Mouse (Mus musculus): ENCODE data around the gene Kctd4. TPM values are rescaled to one million over a fixed set of nuclear protein-coding genes. Genes with fewer than 3 reads are reported as not detected.
"Not testable (repeated sequence)": the region's sequence is repeated elsewhere in the genome, so short reads cannot be mapped to it uniquely, and the experiment has no call there.

Gene Kctd4
- not detected in 2 replicates for total RNA-seq (2015)
- not detected in 2 replicates for total RNA-seq (2017)

DNA sequence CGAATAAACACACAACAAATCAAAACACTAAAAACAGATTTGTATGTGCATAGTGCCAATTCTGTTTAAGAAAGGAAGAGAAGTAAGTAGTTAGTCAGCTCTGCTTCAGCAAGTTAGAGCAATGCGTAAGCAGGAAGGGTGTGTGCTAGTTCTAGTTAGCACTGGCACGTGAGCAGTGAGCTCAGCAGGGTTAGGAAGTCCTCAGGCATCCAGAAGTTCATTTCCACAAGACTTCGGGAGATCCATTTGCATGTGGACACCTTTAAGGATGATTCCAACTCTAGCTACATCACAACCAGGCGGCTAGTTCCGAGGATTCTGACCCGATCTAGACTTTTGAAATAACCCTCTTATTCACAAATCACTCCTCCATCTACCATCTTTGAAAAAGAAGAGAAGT, at the start of gene Kctd4:
Gene Kctd4 (plus strand): TSS at position 244 of the 400 bp plus-strand sequence.
- no peak for ATAC-seq (ENCODE audit: poor library complexity, severe bottlenecking)

DNA sequence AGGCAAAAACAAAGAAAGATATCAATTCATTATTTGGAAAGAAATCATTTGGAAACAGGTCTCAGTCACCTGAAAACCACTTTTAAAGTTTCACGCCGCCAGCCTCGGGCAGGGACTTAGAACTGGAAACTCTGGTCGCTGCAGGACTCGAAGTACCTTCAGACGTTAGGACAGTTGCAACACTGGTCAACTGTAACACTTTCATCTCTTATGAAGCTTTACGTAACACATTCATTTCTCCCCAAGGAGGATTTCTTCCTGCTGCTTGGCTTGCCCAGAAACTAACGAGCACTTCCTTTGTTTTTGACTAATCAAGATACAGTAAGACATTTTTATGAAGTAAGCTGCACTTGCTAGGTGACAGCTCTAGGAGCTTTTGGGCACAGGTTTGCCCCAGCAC, 47.9 kb upstream of the Kctd4 start:
- peak; percentile 66 for ATAC-seq (ENCODE audit: poor library complexity, severe bottlenecking)

DNA sequence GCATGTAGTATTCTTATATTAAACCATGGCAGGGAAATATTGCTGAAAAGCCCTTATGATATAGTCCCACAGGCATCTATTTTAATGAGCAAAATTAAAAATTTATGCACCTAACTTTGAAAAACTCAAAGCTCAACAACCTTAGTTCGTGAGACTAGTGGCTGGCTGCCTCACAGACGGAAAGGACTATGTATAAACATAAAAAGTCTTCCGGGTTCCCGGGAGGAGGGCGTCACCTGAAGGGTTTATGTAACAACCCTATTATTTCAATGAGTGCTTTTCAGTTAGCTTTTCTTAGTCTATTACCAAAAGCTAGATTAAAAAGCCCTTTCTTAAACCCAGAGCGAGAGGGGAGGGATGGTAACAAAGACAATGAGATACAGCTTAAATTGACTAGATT, 42.8 kb upstream of the Kctd4 start:
- no peak for ATAC-seq (ENCODE audit: poor library complexity, severe bottlenecking)

DNA sequence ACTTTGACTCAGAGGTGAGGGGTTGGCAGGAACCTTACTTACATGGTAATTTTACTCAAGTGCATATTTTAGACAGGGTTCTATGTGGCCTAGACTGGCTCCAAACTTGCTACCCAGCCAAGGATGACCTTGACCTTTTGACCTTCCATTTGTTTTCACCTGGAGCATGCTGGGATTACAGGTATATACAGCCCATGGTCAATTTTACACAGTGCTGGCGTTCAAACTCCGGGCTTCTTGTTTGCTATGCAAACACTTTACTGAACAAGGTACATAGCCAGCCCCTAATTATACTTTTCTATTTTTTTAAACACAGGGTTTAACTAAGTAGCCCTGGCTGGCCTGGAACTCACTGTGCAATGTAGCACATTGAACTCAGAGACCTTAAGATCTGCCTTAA, 42.1 kb upstream of the Kctd4 start:
- no peak for ATAC-seq (ENCODE audit: poor library complexity, severe bottlenecking)

DNA sequence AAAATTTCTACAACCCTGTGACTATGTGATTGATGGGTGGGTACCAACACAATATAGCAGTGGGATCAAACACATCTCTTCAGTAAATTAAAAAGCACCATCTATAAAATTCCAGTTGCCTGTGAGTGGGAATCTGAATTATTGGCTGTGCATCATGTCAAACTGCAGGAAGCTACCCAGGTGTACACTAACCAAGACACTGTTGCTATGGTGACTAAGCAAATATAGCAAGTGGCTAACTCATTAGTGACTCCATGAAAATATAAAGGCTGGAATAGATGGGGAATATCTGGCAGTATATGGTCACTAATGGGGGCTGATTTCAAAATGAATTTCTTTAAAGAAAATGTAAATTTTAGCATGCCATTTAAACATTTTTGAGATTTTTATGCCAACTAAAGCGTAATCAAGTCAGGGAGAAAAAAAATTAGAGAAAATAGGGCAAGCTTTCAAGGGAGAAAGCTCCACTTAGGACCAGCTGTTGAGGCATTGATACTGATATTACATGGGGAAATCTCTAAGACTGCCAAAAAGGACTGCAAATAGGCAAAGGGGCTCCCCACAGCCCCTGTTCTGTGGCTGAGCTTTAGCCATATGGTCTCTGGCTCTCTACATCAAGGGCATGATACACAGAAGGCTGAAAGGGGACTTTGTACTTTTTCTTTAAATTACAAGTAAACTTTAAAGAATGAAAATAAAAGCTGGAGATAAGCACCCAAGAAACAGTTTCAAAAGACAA, 31.3 kb upstream of the Kctd4 start:
- no peak for ATAC-seq (ENCODE audit: poor library complexity, severe bottlenecking)

DNA sequence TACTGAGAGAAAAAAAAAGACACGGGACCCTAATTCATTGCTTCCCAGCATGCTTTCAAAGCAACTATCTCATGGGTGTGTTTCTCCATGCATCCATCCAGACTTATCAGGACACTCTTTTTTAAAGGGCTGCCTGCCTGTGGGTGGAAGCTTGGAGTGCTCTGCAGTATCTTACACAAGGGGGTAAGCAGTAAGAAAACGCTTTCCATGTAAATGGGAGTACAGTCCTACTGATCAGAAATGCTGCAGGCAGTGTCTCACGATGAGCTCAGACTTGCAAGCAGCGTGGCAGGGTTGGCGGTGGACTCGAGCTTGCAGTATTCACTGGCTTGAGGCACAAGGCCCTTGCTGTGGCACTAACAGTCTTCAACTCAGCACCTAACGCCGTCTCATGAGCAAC, 25.1 kb upstream of the Kctd4 start:
- not testable (repeated sequence) for ATAC-seq (ENCODE audit: poor library complexity, severe bottlenecking)

DNA sequence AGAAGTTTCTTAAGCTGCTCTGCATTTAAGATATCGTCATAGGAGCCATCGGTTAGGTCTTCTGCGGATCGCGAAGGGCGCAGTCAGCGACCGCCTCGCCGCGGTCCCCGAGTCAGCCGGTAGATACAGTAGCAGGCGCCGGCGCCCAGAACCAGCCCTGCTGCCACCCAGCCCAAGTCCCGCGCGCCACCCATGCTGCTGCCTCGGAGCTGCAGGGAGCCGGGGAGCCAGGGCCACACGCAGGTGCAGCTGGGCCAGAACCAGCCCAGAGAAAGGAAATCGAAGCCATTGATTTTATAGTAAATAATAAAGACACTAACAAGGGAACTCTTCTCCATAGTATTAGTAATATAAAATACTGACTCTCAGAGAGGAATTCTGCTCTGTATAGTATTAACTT, 23.5 kb upstream of the Kctd4 start:
- no peak for ATAC-seq (ENCODE audit: poor library complexity, severe bottlenecking)

DNA sequence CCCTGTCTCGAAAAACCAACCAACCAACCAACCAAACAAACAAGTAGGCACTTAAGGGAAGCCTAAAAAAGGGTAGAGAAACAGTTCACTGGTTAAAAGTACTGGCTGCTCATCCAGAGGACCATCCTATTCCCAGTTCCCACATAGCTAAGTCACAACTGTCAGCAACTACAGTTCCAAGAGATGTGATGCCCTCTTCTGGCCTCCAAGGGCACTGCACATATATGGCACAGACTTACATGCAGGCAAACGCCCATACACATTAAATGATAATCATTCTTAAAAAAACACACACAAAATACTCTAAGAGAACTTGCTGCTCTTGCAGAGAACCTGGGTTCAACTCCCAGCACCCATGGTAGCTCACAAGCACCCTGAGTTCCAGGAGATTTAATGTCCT, 20.4 kb upstream of the Kctd4 start:
- peak; percentile 68 for ATAC-seq (ENCODE audit: poor library complexity, severe bottlenecking)

DNA sequence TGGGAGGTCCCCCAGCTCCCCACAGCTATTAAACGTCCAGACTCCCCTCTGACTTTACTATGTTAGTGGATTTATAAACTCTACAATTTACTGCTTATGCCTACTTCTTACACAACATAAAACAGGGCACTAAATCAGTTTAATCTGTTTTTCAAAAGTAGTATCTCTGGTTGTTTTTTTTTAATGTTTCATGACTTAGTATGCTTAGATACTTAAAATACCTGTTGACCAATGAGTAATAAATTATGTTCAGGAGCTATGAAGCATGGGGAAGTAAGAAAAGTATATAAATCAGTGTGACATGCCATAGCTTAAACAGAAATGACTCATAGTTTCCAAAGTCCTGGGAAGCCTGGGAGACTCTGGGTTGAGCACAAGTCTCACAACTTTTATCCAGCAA, 17.1 kb upstream of the Kctd4 start:
- no peak for ATAC-seq (ENCODE audit: poor library complexity, severe bottlenecking)

DNA sequence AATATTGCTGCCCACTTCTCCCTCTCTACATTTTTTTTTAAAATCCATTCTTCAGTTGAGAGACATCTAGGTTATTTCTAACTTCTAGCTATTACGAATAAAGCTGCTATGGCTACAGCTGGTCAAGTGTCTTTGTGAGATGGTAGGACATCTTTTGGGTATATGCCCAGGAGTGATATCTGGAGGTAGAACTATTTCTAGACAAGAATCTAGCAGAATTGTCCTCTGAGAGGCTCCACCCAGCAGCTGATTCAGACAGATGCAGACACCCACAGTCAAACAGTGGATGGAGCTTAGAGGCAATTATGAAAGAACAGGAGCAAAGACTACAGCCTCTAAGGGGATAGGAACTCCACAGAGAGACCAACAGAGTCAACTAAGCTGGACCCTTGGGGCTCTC, 13.3 kb upstream of the Kctd4 start:
- no peak for ATAC-seq (ENCODE audit: poor library complexity, severe bottlenecking)

DNA sequence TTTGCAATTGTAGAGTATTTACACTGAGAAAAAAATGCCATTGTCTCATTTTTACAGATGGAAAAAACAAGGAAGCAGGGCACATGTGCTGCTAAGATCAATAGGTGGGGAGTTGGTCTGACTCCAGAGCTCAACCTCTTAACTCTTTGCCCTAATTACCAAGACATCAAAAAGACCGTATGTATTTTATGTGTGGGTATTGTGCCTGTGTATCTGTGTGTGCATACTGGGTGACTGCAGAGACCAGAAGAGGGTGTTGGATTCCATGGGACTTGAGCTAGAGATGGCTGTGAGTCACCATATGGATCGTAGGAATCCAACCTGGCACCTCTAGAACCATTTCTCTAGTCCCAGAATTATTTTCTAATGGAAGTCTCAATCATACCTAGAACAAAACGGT, 12.4 kb upstream of the Kctd4 start:
- no peak for ATAC-seq (ENCODE audit: poor library complexity, severe bottlenecking)

DNA sequence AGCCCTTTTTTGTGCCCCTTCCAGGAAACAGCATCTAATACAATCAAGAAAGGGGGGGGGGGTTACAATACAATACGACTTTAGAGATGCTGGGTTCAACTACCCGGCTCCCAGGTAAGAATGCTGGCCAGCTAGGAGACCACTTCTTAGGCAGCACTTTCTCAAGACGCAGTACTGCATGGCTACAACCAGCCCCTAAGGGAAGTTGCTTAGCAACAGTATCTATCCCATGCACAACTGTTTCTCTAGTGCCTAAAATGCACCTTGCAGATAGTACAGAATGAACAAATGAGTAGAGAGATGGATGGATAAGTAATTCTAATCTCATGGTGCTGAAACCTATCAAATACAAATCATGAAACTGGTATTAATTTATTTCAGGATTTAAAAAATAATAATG, 7.1 kb upstream of the Kctd4 start:
- no peak for ATAC-seq (ENCODE audit: poor library complexity, severe bottlenecking)

DNA sequence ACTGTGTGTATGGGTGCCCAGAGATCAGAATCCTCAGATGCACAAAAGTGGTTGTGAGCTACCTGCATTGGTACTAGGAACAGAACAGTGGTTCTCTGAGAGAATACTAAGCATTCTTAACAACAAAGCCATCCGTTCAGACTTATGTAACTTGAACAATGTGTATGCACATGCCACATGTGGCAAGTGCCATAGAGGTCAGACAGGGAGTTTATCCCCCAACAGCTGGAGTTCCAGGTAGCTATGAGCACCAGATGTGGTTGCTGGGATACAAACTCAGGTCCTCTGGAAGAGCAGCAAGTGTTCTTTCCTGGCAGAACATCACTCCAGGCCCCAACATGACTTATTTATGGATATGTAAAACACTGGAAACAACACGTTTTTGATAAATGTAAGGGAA, 1.8 kb upstream of the Kctd4 start:
- ATAC-seq (ENCODE audit: poor library complexity, severe bottlenecking) = no peak

DNA sequence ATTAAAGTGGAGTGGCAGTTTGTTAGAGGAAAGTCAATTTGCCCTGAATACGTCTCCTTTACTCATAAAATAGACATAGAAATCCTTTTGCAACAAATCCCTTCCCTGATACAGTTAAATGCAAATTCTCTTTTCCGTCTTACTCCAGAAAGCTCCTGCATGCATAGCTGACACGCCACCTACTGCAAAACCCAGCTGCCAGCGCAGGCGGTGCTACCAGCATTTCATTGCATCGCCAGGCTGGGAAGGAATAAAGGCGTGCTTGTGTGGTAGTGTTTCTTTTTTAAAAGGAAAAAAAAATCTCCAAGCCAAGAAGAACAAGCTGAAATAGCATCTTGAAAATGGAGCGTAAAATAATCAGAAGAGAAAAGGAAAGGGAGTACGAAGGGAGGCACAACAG, 7.4 kb downstream of the Kctd4 start:
- no peak for ATAC-seq (ENCODE audit: poor library complexity, severe bottlenecking)

DNA sequence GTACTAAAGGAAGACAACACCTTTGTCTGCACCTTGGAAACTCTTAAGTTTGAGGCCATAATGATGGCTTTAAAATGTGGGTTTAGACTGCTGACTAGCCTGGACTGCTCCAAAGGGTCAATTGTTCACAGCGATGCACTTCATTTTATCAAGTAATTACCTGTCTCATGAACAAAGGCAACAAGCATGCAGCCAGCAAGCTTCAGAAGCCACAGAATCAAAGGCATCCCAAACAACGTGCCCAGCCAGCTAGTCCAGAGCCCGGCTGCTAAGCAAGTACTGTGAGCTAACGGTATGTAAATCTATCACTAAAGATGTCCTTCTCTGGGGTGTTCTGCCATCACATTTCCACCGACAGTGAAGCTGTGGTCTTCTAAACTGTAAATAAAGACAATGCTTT, 8.4 kb downstream of the Kctd4 start:
- no peak for ATAC-seq (ENCODE audit: poor library complexity, severe bottlenecking)

DNA sequence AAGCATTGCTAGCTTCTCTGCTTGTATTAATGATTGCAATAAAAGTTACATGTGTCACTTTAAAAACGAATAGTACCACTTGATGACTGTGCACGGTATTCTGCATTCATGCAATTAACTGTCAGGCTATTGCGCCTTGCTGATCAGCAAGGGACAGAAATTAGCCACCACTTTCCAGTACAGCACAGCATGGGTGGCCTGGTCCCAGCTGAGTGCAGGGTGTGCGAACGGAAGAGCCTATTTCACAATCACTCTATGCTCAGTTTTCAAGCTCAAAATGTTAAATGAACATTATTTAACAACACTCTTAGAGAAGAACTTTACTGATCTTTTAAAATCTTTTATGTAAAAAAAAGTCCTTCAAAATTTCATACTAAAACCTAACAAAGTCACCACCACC, 9.2 kb downstream of the Kctd4 start:
- ATAC-seq (ENCODE audit: poor library complexity, severe bottlenecking) = no peak

DNA sequence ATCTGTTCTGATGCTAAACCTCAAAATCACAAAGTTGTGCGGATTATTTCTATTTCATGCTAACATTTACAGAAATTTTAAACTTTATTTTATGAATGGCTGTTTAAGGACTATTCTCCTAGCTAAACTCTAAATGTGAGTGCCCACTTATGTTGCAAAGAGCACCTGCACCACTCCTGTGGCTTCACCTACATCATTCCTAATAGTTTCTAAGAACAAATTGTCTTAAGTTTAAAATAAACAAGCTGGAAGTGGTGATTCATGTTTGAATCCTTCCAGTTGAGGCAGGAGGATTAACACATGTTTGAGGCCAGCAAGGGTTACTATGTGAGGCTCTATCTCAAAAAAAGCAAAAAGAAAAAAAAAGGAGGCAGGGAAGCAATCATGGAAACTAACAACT, 9.6 kb downstream of the Kctd4 start:
- ATAC-seq (ENCODE audit: poor library complexity, severe bottlenecking) = no peak

DNA sequence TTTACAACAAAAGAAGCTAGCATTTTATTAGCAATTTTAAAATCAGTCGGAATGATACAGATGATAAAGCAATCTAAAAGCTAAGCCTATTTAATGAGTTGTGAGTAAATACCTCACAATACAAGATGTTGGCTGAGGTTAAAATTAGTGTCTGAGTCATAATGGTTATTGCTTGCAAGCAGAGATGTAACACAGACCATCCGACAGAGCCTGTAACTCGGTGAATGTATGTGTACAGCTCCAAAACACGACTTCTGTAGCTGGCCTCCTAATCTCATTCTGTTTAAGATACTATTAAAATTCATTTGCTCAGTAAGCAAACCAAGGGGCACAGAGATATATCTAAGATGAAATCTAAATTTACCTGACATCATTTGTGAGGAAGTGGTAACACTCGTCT, 12.5 kb downstream of the Kctd4 start:
- ATAC-seq (ENCODE audit: poor library complexity, severe bottlenecking) = no peak

DNA sequence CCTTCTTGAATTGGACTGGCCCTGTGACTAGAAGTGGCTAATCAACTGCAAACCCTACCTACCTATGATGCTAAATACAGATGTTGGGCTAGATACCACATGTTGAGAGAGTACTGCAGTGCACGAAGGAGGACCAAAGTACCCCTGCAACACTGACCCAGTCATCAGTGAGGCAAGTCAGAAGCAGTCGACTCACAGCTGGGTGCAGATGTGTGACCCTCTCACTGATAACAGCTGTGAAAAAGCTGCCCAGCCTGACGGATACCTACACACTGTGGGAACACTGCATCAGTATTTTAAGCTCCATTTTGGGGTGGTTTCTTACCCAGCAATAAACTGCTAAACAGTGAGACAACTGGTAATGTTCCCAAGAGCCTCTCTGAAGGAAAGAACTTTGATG, 21.3 kb downstream of the Kctd4 start:
- no peak for ATAC-seq (ENCODE audit: poor library complexity, severe bottlenecking)

DNA sequence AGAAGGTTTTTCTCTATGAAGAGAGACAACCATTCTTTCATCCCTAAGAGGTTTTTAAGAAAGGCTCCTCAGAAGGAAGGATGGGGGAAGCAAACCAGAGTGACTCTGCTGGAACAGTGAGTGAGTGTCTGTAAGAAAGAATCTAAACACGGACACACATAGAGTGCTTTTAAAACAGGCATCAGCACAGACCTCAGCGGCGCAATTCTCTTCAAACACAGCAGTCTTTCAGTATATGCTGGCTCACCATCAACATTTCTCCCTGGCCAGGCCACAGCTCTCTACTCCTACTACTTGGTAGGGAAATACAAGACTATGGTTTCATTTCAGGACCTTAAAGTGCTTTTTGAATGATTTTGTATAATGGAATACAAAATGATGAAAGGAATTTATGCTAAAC, 26.4 kb downstream of the Kctd4 start:
- no peak for ATAC-seq (ENCODE audit: poor library complexity, severe bottlenecking)

DNA sequence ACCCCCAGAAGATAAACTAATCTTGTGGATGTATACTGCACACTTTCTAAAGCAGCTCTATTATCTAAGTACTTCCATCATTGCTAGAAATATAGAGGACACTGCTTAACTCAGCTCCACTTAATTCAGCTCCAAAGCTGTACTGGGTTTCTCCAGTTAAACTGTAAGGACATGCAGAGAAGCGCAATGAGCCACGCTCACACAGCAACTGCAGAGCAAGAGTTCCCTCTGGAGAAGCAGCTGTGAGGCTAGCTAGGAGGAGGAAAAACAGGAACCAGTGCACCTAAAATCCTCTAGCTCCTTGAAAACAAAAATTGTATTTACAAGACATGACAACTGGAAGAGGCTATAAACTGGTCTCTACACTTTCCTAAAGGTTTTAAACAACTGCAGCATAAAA, 29.1 kb downstream of the Kctd4 start:
- no peak for ATAC-seq (ENCODE audit: poor library complexity, severe bottlenecking)

DNA sequence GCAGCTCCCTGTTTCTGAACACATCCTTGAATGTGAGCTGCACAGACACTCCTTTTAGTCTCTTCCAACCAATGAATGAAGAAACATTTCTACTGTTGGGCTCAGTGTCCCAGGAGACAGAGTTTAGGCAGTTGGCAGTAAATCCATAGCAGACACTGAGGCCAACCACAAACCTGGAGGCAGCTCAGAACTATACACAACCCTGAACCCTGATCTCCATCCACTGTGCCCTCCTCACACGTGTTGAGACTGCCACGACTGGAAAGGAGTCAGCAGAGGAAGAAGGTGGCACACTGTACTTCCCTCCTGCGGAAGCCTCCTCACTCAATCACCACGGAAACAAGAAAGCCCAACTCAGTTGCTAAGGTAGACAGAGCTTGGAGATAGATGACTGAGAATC, 30.3 kb downstream of the Kctd4 start:
- no peak for ATAC-seq (ENCODE audit: poor library complexity, severe bottlenecking)

DNA sequence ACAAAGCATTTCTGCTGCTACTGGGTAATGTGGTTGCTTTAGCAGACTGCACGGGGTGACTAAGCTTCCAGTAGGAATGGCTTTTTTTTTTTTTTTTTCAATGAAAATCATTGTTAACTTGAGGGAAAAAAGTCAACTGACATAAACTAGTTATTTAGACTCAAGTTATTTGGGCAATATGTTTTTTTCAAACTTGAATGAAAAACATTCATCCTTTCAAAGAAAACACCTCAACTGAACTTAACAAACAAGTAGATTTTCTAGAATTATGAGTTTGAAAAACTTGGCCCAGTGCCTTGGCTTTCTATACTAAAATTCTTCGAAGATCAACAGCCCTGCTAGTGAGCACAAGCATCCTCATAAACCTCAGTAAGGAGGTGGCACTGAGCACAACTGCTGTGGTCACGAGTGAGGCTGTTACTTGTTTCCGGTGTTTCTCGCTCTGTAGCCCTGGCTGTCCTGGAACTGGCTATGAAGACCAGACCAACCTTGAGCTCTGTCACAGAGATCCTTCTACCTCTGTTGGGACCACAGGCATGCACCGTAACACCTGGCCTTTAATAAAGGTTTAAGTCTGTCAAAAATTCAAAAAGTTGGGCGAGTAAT, 32.2 kb downstream of the Kctd4 start:
- peak; percentile 52 for ATAC-seq (ENCODE audit: poor library complexity, severe bottlenecking)
